Mouse (Mus musculus): ENCODE data around the gene Tmem266.

The Tmem266 gene

GRCm38 (mm10) chr9:55476084-55476483, 149.4 kb downstream of the Tmem266 start:
- CTCF ChIA-PET: no interaction called here

GRCm38 (mm10) chr9:55478699-55479098, 152.0 kb downstream of the Tmem266 start:
- CTCF ChIA-PET: no interaction called here
- POLR2A ChIA-PET: interaction anchor here in 1 of 4 experiments (0.6 kb wide), 1 partner anchor 12 kb away, joined by 7 read pairs; no protein-coding TSS in a partner anchor

More at GRCm38 (mm10) chr9:55476084-55476483, 149.4 kb downstream of the Tmem266 start:
- POLR2A ChIA-PET: interaction anchor here in 1 of 4 experiments (1.0 kb wide), 1 partner anchor 10 kb away, joined by 4 read pairs; no protein-coding TSS in a partner anchor

- CTCF ChIA-PET: no interaction called here
- POLR2A ChIA-PET: interaction anchor here in 1 of 4 experiments (0.6 kb wide), 1 partner anchor 223 kb away, joined by 4 read pairs; no protein-coding TSS in a partner anchor
These were observed 155.4 kb downstream of the Tmem266 start for GRCm38 (mm10) chr9:55482116-55482515.

Measured in embryonic stem cell, embryonic (primary cell).